Mouse (Mus musculus): ENCODE measurements around the gene Tmem255b. TPM values are rescaled to one million over a fixed set of nuclear protein-coding genes. Genes with fewer than 3 reads are reported as not detected.

Tmem255b gene
- polyA plus RNA-seq (2014; fragmentation: Nextera tagmentation; extraction: Ambion mirVana), result 0.29 TPM in 1 of 2 replicates, not detected in the other

DNA sequence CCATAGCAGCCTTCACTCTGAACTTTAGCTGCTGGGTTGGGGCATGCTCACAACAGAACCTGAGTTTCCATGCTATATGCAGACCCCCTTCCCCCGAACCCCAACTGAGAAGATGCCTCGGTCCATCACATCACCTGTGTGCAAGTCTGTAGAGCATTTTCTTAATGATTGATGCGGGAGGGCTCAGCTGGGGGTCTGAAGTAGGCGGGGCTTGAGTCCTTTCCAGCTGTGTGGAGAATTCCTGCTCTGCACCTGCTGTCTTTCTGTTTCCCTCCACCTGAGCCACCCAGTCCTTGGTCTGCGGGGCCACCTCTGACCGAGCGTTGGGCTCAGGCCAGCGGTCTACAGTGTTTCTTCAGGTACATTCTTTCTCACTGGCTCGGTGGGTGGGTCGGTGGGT is at the start of gene Tmem255b:
Gene Tmem255b, plus strand, starts transcription at position 301 of the 400 bp plus-strand sequence.
- Histone ChIP-seq H3K9me3 (ENCODE audit: control insufficient read depth, low read length) (no peaks in the 10 kb centered on the region), H3K4me1 (ENCODE audit: control insufficient read depth, insufficient read depth, low read length) (no peaks in the 10 kb centered on the region), H3K4me2 (ENCODE audit: low read length) (no peak within 1 kb of the TSS), H3K27ac (replicated peaks; ENCODE audit: low read depth, low read length) (no peak within 1 kb of the TSS), H3K4me3 (replicated peaks; ENCODE audit: low read depth, low read length) (no peak within 1 kb of the TSS), H3K9ac (replicated peaks; ENCODE audit: low read length) (no peak within 1 kb of the TSS), H3K27me3 (ENCODE audit: control insufficient read depth, insufficient read depth, low read length) (0 out of 2 replicates have a peak, but pooled peaks cover 7% of the 10 kb centered on the region), H3K36me3 (ENCODE audit: control insufficient read depth, insufficient read depth, low read length) (no peaks in the 10 kb centered on the region)
- DNase-seq, result no peak
- ATAC-seq (ENCODE audit: low FRiP score, low TSS enrichment), result no peak
- WGBS, result 16% methylated on average over 10 of the region's 10 CpGs

GRCm38 (mm10) chr8:13386366-13386765 is 48.6 kb upstream of the Tmem255b start:
- H3K9me3 ChIP-seq (ENCODE audit: control insufficient read depth, low read length), result no peaks in the 10 kb centered on the region
- H3K36me3 ChIP-seq (ENCODE audit: control insufficient read depth, insufficient read depth, low read length), result no peaks in the 10 kb centered on the region
- DNase-seq (no peak), ATAC-seq (ENCODE audit: low FRiP score, low TSS enrichment) (no peak)
- no peak overlapping the region for H3K27ac ChIP-seq (replicated peaks; ENCODE audit: low read depth, low read length)
- H3K4me2 ChIP-seq (ENCODE audit: low read length), result no peak overlapping the region
- no peaks in the 10 kb centered on the region for H3K4me1 ChIP-seq (ENCODE audit: control insufficient read depth, insufficient read depth, low read length)
- 79% methylated on average over 13 of the region's 13 CpGs for WGBS
- no peak overlapping the region for H3K4me3 ChIP-seq (replicated peaks; ENCODE audit: low read depth, low read length)
- H3K27me3 ChIP-seq (ENCODE audit: control insufficient read depth, insufficient read depth, low read length), result no peaks in the 10 kb centered on the region
- H3K9ac ChIP-seq (replicated peaks; ENCODE audit: low read length), result no peak overlapping the region

GRCm38 (mm10) chr8:13387728-13388127 is 47.3 kb upstream of the Tmem255b start:
- ATAC-seq (ENCODE audit: low FRiP score, low TSS enrichment) (no peak), DNase-seq (no peak)
- Histone ChIP-seq H3K4me2 (ENCODE audit: low read length) (no peak overlapping the region), H3K4me1 (ENCODE audit: control insufficient read depth, insufficient read depth, low read length) (no peaks in the 10 kb centered on the region), H3K4me3 (replicated peaks; ENCODE audit: low read depth, low read length) (no peak overlapping the region), H3K27ac (replicated peaks; ENCODE audit: low read depth, low read length) (no peak overlapping the region), H3K9me3 (ENCODE audit: control insufficient read depth, low read length) (no peaks in the 10 kb centered on the region), H3K27me3 (ENCODE audit: control insufficient read depth, insufficient read depth, low read length) (no peaks in the 10 kb centered on the region), H3K36me3 (ENCODE audit: control insufficient read depth, insufficient read depth, low read length) (no peaks in the 10 kb centered on the region), H3K9ac (replicated peaks; ENCODE audit: low read length) (no peak overlapping the region)
- 88% methylated on average over 8 of the region's 8 CpGs for WGBS

- Histone ChIP-seq H3K4me3 (replicated peaks; ENCODE audit: low read depth, low read length) (no peak overlapping the region), H3K27me3 (ENCODE audit: control insufficient read depth, insufficient read depth, low read length) (no peaks in the 10 kb centered on the region), H3K4me1 (ENCODE audit: control insufficient read depth, insufficient read depth, low read length) (no peaks in the 10 kb centered on the region), H3K36me3 (ENCODE audit: control insufficient read depth, insufficient read depth, low read length) (no peaks in the 10 kb centered on the region), H3K27ac (replicated peaks; ENCODE audit: low read depth, low read length) (no peak overlapping the region), H3K9ac (replicated peaks; ENCODE audit: low read length) (no peak overlapping the region), H3K4me2 (ENCODE audit: low read length) (no peak overlapping the region), H3K9me3 (ENCODE audit: control insufficient read depth, low read length) (no peaks in the 10 kb centered on the region)
- DNase-seq (no peak), ATAC-seq (ENCODE audit: low FRiP score, low TSS enrichment) (no peak)
- WGBS, result 89% methylated on average over 2 of the region's 2 CpGs
These were observed 46.2 kb upstream of the Tmem255b start for GRCm38 (mm10) chr8:13388744-13389143.

- no peak overlapping the region for H3K4me2 ChIP-seq (ENCODE audit: low read length)
- H3K9me3 ChIP-seq (ENCODE audit: control insufficient read depth, low read length), result no peaks in the 10 kb centered on the region
- H3K4me1 ChIP-seq (ENCODE audit: control insufficient read depth, insufficient read depth, low read length), result no peaks in the 10 kb centered on the region
- ATAC-seq (ENCODE audit: low FRiP score, low TSS enrichment), result no peak
- no peak for DNase-seq
- no peaks in the 10 kb centered on the region for H3K27me3 ChIP-seq (ENCODE audit: control insufficient read depth, insufficient read depth, low read length)
- H3K9ac ChIP-seq (replicated peaks; ENCODE audit: low read length), result no peak overlapping the region
- no peak overlapping the region for H3K4me3 ChIP-seq (replicated peaks; ENCODE audit: low read depth, low read length)
- no peaks in the 10 kb centered on the region for H3K36me3 ChIP-seq (ENCODE audit: control insufficient read depth, insufficient read depth, low read length)
- H3K27ac ChIP-seq (replicated peaks; ENCODE audit: low read depth, low read length), result no peak overlapping the region
- 93% methylated on average over 7 of the region's 7 CpGs for WGBS
These were observed 41.1 kb upstream of the Tmem255b start for GRCm38 (mm10) chr8:13393869-13394268.

DNA sequence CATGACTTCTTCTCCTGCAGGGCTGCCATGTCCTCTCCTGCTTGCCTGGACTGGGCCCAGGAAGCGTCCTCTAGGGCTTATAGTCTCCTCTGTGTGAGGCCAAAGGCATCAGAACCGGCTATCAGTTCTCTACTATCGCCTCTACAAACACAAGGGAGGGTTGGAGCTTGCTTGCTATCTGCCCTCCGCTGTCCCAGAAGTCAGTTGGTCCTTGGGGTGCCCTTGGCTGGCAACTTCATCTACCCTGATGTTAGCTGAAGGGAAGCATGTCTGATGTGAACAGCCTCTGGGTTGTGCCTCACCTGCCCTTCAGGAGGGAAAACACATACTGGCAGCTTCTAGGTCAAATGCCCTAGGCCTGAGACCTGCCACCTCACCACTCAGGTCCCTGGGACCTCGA is 38.3 kb upstream of the Tmem255b start, which contains the start of gene Atp4b:
Gene Atp4b, minus strand, starts transcription at position 101 of the 400 bp plus-strand sequence.
- Histone ChIP-seq H3K4me3 (replicated peaks; ENCODE audit: low read depth, low read length) (no peak within 1 kb of the TSS), H3K27ac (replicated peaks; ENCODE audit: low read depth, low read length) (no peak within 1 kb of the TSS), H3K4me2 (ENCODE audit: low read length) (no peak within 1 kb of the TSS), H3K9ac (replicated peaks; ENCODE audit: low read length) (no peak within 1 kb of the TSS), H3K4me1 (ENCODE audit: control insufficient read depth, insufficient read depth, low read length) (no peaks in the 10 kb centered on the region), H3K27me3 (ENCODE audit: control insufficient read depth, insufficient read depth, low read length) (no peaks in the 10 kb centered on the region), H3K36me3 (ENCODE audit: control insufficient read depth, insufficient read depth, low read length) (no peaks in the 10 kb centered on the region), H3K9me3 (ENCODE audit: control insufficient read depth, low read length) (no peaks in the 10 kb centered on the region)
- WGBS, result 81% methylated on average over 5 of the region's 5 CpGs
- DNase-seq, result no peak
- no peak for ATAC-seq (ENCODE audit: low FRiP score, low TSS enrichment)

- WGBS, result 70% methylated on average over 6 of the region's 6 CpGs
- Histone ChIP-seq H3K36me3 (ENCODE audit: control insufficient read depth, insufficient read depth, low read length) (no peaks in the 10 kb centered on the region), H3K4me3 (replicated peaks; ENCODE audit: low read depth, low read length) (no peak overlapping the region), H3K4me2 (ENCODE audit: low read length) (no peak overlapping the region), H3K9ac (replicated peaks; ENCODE audit: low read length) (no peak overlapping the region), H3K4me1 (ENCODE audit: control insufficient read depth, insufficient read depth, low read length) (no peaks in the 10 kb centered on the region), H3K27ac (replicated peaks; ENCODE audit: low read depth, low read length) (no peak overlapping the region), H3K27me3 (ENCODE audit: control insufficient read depth, insufficient read depth, low read length) (no peaks in the 10 kb centered on the region), H3K9me3 (ENCODE audit: control insufficient read depth, low read length) (no peaks in the 10 kb centered on the region)
- no peak for ATAC-seq (ENCODE audit: low FRiP score, low TSS enrichment)
- DNase-seq, result no peak
These were observed 31.5 kb upstream of the Tmem255b start for GRCm38 (mm10) chr8:13403517-13403916.

GRCm38 (mm10) chr8:13404666-13405131 is 30.3 kb upstream of the Tmem255b start, which contains the start of gene Grk1:
Gene Grk1 (plus strand): TSS chr8:13405081.
- DNase-seq (no peak), ATAC-seq (ENCODE audit: low FRiP score, low TSS enrichment) (no peak)
- Histone ChIP-seq H3K9ac (replicated peaks; ENCODE audit: low read length) (no peak within 1 kb of the TSS), H3K4me3 (replicated peaks; ENCODE audit: low read depth, low read length) (no peak within 1 kb of the TSS), H3K4me1 (ENCODE audit: control insufficient read depth, insufficient read depth, low read length) (no peaks in the 10 kb centered on the region), H3K27ac (replicated peaks; ENCODE audit: low read depth, low read length) (no peak within 1 kb of the TSS), H3K27me3 (ENCODE audit: control insufficient read depth, insufficient read depth, low read length) (no peaks in the 10 kb centered on the region), H3K9me3 (ENCODE audit: control insufficient read depth, low read length) (no peaks in the 10 kb centered on the region), H3K4me2 (ENCODE audit: low read length) (no peak within 1 kb of the TSS), H3K36me3 (ENCODE audit: control insufficient read depth, insufficient read depth, low read length) (no peaks in the 10 kb centered on the region)
- 76% methylated on average over 5 of the region's 5 CpGs for WGBS

- no peak for ATAC-seq (ENCODE audit: low FRiP score, low TSS enrichment)
- DNase-seq, result peak; percentile 8
- Histone ChIP-seq H3K27me3 (ENCODE audit: control insufficient read depth, insufficient read depth, low read length) (no peaks in the 10 kb centered on the region), H3K4me2 (ENCODE audit: low read length) (no peak overlapping the region), H3K4me1 (ENCODE audit: control insufficient read depth, insufficient read depth, low read length) (no peaks in the 10 kb centered on the region), H3K9me3 (ENCODE audit: control insufficient read depth, low read length) (no peaks in the 10 kb centered on the region), H3K4me3 (replicated peaks; ENCODE audit: low read depth, low read length) (no peak overlapping the region), H3K36me3 (ENCODE audit: control insufficient read depth, insufficient read depth, low read length) (no peaks in the 10 kb centered on the region), H3K9ac (replicated peaks; ENCODE audit: low read length) (no peak overlapping the region), H3K27ac (replicated peaks; ENCODE audit: low read depth, low read length) (no peak overlapping the region)
- 59% methylated on average over 5 of the region's 5 CpGs for WGBS
These were observed 29.0 kb upstream of the Tmem255b start for GRCm38 (mm10) chr8:13406011-13406410.
